Mouse (Mus musculus) kidney, embryonic 16.5 days (tissue): Measurements from ENCODE around the gene Hdac11. TPM values are rescaled to one million over a fixed set of nuclear protein-coding genes. Genes with fewer than 3 reads are reported as not detected.

ENCODE experiments used
- ATAC-seq: fragments of 200-750 bp; cut with Nextera tagmentation; 2 replicates; pipeline ENCODE4 v1.8.0; 2017; ENCODE audit warnings: moderate TSS enrichment; ENCODE audit not compliant: low FRiP score, low TSS enrichment
- H3K27ac ChIP-seq: fragments of 300-500 bp; sonication (generic); 2 replicates; pipeline ENCODE4 v1.5.1; 2014; ENCODE audit warnings: low read length
- H3K27me3 ChIP-seq: fragments of 300-500 bp; sonication (generic); 2 replicates; pipeline ENCODE4 v1.6.1; 2014; ENCODE audit warnings: low read length, control low read depth, mixed read lengths; ENCODE audit not compliant: insufficient read depth
- H3K36me3 ChIP-seq: fragments of 300-500 bp; sonication (generic); 2 replicates; pipeline ENCODE4 v1.6.1; 2014; ENCODE audit warnings: low read length, control low read depth, mixed read lengths; ENCODE audit not compliant: insufficient read depth
- H3K4me1 ChIP-seq: fragments of 300-500 bp; sonication (generic); 2 replicates; pipeline ENCODE4 v1.6.1; 2014; ENCODE audit warnings: low read length, control low read depth, mixed read lengths; ENCODE audit not compliant: insufficient read depth
- H3K4me2 ChIP-seq: fragments of 300-500 bp; sonication (generic); replicated peaks from 2 replicates; pipeline ENCODE4 v1.6.1; 2014; ENCODE audit warnings: low read depth, low read length
- H3K4me3 ChIP-seq: fragments of 300-500 bp; sonication (generic); 2 replicates; pipeline ENCODE4 v1.5.1; 2014; ENCODE audit warnings: mild to moderate bottlenecking, low read length
- H3K9ac ChIP-seq: fragments of 300-500 bp; sonication (generic); replicated peaks from 2 replicates; pipeline ENCODE4 v1.6.1; 2014; ENCODE audit warnings: low read length
- H3K9me3 ChIP-seq: fragments of 300-500 bp; sonication (generic); 2 replicates; pipeline ENCODE4 v1.6.1; 2016; ENCODE audit warnings: low read length, control low read depth
- WGBS: fragments of 180-500 bp; shearing (Covaris S2); extraction: QIAGEN DNeasy Blood & Tissue Kit; methylation state at CpG from one replicate; pipeline ENCODE4 v1.1.7; 2014; 5-methylcytosine and 5-hydroxymethylcytosine counted together
- polyA plus RNA-seq: library from polyadenylated mRNA; unstranded; fragments of >200 nt; fragmentation: Nextera tagmentation; extraction: Ambion mirVana; gene quantifications from 2 replicates; pipeline ENCODE4 v1.2.1, GENCODE M21; 2015

Hdac11 gene
- polyA plus RNA-seq, 1 experiment from 2014 or later, result 15.7 TPM

DNA sequence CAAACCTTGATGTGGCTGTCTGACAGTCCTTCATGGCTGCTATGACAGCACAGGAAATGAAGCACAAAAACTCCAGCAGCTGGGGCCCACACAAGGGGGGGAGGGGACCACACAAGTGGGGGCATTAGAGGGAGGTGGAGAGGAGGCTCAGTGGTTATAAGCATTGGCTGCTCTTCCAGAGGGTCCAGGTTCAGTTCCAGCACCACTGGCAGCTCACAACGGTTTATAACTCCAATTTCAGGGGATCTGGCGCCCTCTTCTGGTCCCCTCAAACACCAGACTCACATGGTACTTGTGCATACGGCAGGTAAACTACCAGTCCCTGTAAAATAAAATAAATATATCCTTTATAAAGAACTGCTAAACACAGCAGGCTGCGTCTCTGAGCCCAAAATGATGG is 27.5 kb upstream of the Hdac11 start:
- Histone ChIP-seq H3K27me3 (peaks cover 3% of the 10 kb centered on the region; the same call in 1 of the 2 replicates), H3K36me3 (no peaks in the 10 kb centered on the region), H3K4me1 (0 out of 2 replicates have a peak, but pooled peaks cover 3% of the 10 kb centered on the region), H3K9me3 (peaks cover 3% of the 10 kb centered on the region; the same call in 1 of the 2 replicates), H3K4me3 (no peak overlapping the region), H3K27ac (no peak overlapping the region), H3K4me2 (no peak overlapping the region), H3K9ac (no peak overlapping the region)
- no peak for ATAC-seq
- 61% methylated on average over 4 of the region's 4 CpGs for WGBS

DNA sequence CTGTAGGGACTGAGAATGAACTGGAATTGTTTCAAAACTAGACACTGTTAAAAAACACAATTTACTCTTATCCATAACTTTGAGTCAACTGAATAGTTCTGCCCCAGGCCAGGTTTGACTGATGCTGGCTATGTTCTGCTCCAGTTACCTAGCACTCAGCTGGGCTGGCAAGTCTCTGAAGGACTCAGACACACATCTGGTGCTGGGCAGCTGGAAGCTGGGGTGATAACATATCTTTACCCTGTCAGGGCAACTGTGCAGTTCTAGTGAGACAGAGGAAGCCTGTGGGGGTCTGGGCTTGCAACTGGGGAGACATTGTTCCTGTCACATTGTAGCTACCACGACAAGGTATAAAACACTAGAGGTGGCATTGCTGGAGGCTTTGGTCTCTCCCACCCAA is 25.6 kb upstream of the Hdac11 start:
- Histone ChIP-seq H3K9ac (no peak overlapping the region), H3K27ac (no peak overlapping the region), H3K4me2 (no peak overlapping the region), H3K4me3 (no peak overlapping the region), H3K4me1 (no peaks in the 10 kb centered on the region), H3K36me3 (no peaks in the 10 kb centered on the region), H3K27me3 (peaks cover 3% of the 10 kb centered on the region; the same call in 1 of the 2 replicates), H3K9me3 (peaks cover 3% of the 10 kb centered on the region; the same call in 1 of the 2 replicates)
- no peak for ATAC-seq
- WGBS, result 65% methylated on average over 1 of the region's 1 CpGs

DNA sequence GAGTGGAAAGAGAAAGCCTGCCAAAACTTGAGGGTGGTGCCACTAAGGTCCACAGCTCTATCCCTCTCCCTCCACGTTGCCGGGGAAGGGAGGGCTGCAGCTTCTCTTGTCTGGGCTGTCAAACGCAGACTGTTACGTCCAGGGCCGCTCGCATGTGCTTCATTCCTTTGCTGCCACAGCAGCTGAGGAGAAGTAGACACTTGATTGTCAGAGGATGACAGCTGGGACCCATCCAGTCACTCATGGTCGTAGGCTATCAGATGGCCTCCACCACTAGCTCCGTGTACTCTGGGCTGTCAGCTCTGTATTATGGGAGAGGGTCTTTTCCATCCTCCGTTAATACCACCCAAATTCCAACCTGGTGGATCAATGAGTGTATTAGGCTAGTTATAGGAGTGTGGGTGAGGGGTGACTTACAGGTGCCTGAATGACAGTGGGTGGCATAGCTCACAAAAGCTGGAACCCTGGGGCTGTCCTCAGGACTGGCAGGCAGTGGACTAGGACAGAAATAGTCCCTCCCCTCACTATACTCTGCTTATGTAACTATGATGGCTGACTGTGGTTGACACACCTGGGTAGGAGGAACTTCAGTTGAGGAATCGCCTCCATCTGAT is 19.0 kb upstream of the Hdac11 start:
- Histone ChIP-seq H3K4me3 (no peak overlapping the region), H3K27ac (no peak overlapping the region), H3K9me3 (no peaks in the 10 kb centered on the region), H3K27me3 (no peaks in the 10 kb centered on the region; the same call in 1 of the 2 replicates), H3K4me2 (no peak overlapping the region), H3K4me1 (no peaks in the 10 kb centered on the region), H3K9ac (no peak overlapping the region), H3K36me3 (no peaks in the 10 kb centered on the region)
- 63% methylated on average over 10 of the region's 10 CpGs for WGBS
- no peak for ATAC-seq

DNA sequence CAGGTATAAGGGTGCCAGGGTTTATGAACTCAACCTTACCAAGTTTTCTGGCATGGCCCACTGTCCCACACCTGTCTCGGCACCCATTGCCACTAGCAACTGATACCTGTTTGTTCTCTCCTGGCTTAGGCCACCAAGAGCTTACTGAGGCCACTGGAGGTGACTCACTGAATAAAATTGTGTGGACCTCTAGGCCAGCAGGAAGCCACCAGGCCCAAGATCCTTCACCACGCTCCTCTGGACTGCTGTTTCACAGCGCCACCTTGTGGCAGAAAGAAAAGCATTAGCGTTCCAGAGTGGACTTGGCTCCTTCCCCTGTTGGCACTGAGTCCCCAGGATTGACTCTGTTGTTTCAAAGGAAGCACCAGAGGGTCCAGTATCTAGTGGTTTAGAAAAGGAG is 16.6 kb upstream of the Hdac11 start:
- H3K4me1 ChIP-seq, result peaks cover 6% of the 10 kb centered on the region; the same call in 1 of the 2 replicates
- WGBS, result 25% methylated on average over 4 of the region's 4 CpGs
- no peak overlapping the region for H3K4me2 ChIP-seq
- H3K27ac ChIP-seq, result no peak overlapping the region
- no peak overlapping the region for H3K9ac ChIP-seq
- H3K9me3 ChIP-seq, result no peaks in the 10 kb centered on the region
- peak; percentile 73; the same call in 1 of the 2 replicates for ATAC-seq
- H3K36me3 ChIP-seq, result no peaks in the 10 kb centered on the region
- no peak overlapping the region for H3K4me3 ChIP-seq
- no peaks in the 10 kb centered on the region; the same call in 1 of the 2 replicates for H3K27me3 ChIP-seq

DNA sequence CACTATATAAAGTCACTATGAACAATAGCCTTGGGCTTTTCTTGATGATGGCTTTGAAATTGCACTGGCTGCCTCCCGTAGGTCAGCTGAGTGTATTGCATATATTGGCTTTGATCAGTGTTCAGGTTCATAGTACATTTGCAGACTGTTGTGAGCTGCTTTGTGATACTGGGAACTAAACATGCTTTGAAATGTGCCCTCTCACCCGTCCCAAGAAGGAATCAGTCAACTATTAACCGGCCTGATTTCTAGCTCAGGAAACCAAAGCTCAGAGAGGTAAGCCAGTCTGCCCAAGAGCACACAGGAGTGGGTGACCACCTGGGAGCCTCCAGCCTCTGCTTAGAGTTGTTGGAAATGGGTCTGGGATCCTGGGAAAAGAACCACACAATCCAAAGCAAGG is 11.4 kb upstream of the Hdac11 start:
- H3K36me3 ChIP-seq, result no peaks in the 10 kb centered on the region
- no peak overlapping the region for H3K4me3 ChIP-seq
- 0 out of 2 replicates have a peak overlapping the region, but pooled peaks have one; percentile 28 for H3K27ac ChIP-seq
- peaks cover 23% of the 10 kb centered on the region; the same call in 1 of the 2 replicates for H3K4me1 ChIP-seq
- no peak overlapping the region for H3K4me2 ChIP-seq
- H3K9ac ChIP-seq, result no peak overlapping the region
- no peaks in the 10 kb centered on the region for H3K9me3 ChIP-seq
- peak; percentile 49; the same call in 1 of the 2 replicates for ATAC-seq
- WGBS, result 59% methylated on average over 3 of the region's 3 CpGs
- H3K27me3 ChIP-seq, result no peaks in the 10 kb centered on the region

DNA sequence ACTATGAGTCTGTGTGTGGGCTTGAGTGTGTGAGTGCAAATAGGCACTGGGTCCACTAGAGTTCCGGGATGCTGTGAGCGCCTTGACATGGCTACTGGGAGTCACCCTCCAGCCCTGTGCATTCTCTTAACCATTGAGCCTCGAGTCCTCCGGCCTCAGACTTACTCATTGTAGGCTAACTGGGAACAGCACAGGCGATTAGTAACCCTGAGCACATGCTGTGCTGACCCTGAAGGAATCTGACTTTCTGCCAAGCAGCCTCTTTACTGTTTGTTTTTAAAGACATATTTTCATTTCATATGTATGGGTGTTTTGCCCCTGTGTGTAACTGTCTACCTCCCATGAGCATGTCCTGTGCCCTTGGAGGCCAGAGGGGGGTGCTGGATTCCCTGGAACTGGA is 10.9 kb upstream of the Hdac11 start:
- 0 out of 2 replicates have a peak, but pooled peaks have one; percentile 19 for ATAC-seq
- 0 out of 2 replicates have a peak overlapping the region, but pooled peaks have one; percentile 28 for H3K27ac ChIP-seq
- H3K4me1 ChIP-seq, result peaks cover 23% of the 10 kb centered on the region; the same call in 1 of the 2 replicates
- H3K36me3 ChIP-seq, result no peaks in the 10 kb centered on the region
- no peaks in the 10 kb centered on the region for H3K9me3 ChIP-seq
- H3K4me3 ChIP-seq, result no peak overlapping the region
- WGBS, result 72% methylated on average over 5 of the region's 5 CpGs
- no peaks in the 10 kb centered on the region for H3K27me3 ChIP-seq
- H3K9ac ChIP-seq, result no peak overlapping the region
- H3K4me2 ChIP-seq, result no peak overlapping the region

DNA sequence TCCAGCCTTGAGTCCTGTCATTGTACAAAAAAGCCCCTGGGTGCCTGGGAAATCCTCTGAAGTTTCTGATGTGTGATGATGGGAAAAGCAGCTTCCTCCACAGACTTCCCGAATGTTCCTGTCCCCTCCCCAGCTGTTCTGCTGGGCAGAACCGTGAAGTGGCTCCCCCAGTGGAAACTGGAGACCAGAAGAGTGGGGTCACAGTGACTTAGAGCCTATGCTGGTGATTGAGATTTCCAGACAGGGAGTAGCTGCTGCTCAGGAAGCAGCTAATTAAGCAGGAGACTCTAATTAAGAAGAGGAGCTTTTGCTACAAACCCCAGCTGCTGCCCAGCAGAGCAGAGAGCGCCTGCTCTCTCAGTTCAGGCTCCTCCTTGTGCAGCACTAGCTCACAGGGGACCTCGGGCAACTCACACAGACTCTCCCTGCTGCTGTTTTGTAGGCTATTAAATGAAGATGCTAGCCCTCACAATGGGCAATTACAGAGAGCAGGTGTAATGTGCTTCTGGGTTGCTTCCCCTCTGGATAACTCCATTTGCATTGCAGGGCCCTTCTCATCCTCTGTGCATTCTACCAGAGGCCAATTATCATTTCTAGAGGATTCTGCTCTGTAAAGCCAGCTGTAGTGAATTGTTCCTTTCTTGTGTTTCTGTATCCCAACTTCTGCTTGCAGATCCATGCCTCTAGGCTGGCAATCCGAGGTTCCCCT is 9.9 kb upstream of the Hdac11 start:
- Histone ChIP-seq H3K4me3 (no peak overlapping the region), H3K36me3 (no peaks in the 10 kb centered on the region), H3K4me1 (peaks cover 23% of the 10 kb centered on the region; the same call in 1 of the 2 replicates), H3K4me2 (no peak overlapping the region), H3K27me3 (no peaks in the 10 kb centered on the region), H3K9ac (no peak overlapping the region), H3K27ac (peak overlapping the region; percentile 59), H3K9me3 (no peaks in the 10 kb centered on the region)
- ATAC-seq, result peak; percentile 66
- 13% methylated on average over 5 of the region's 5 CpGs for WGBS

DNA sequence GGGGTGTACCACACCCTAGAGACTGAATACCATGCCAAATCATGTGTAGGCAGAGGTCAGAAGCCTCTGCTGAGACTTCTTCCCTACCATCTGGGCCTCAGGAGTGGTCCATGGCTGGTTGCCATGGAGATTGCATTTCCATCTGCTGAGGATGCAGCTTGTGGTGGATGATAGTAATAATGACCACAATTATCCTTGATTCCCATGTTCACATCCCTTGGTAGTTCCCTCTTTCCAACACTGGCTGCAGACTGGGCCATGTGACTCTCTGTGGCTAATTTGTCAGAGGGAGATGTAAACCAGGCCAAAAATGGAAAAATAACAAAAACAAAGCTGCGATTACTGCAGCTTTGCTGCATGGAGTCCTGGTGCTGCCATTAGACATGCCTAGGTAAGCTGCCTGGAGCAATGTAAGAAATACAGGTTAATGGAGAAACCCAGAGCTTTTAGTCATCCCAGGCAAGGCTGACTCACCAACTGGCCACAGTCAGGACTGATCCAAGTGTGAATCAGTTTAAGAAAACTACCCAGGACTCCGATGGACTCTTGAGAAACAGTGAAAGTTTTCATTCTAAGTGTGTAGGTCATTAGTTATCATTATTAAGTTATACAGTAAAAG is 9.2 kb upstream of the Hdac11 start:
- ATAC-seq, result no peak

DNA sequence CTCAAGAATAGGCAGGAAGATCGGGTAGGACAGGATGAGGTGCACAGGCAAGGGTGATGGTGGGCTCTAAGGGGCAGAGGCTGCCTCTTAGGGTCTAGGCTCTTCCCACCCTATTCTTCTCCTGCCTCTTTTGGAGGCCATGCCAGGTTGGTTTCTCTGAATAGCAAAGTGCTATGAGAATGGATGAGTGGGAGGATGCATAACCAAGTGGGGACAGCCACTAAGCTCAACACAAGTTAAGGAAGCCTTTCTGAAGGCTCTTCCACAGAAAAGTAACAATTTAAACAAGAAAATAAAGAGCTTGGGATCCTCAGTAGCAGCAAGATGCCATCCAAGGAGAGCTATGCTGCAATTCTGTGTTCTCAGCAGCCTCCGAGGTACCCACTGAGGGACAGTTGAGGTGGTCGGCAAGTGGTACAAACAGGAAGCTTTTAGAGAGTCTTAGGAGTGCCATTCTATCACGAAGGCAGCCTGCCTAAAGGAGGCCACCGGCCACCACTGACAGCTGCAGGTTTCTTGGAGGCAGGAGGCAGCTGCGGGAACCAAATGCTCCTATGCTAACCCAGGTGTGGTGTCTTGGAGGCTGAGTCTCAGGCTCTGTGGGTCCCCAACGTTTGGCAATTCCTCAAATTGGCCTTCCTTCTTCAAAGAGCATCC is 3.4 kb upstream of the Hdac11 start:
- no peak for ATAC-seq
- no peaks in the 10 kb centered on the region for H3K27me3 ChIP-seq
- H3K27ac ChIP-seq, result 0 out of 2 replicates have a peak overlapping the region, but pooled peaks have one; percentile 8
- no peaks in the 10 kb centered on the region for H3K9me3 ChIP-seq
- H3K36me3 ChIP-seq, result no peaks in the 10 kb centered on the region
- no peak overlapping the region for H3K9ac ChIP-seq
- no peak overlapping the region for H3K4me2 ChIP-seq
- peaks cover 24% of the 10 kb centered on the region; the same call in 1 of the 2 replicates for H3K4me1 ChIP-seq
- 41% methylated on average over 7 of the region's 7 CpGs for WGBS
- H3K4me3 ChIP-seq, result no peak overlapping the region

More for the DNA sequence above, 9.2 kb upstream of the Hdac11 start:
- no peaks in the 10 kb centered on the region for H3K36me3 ChIP-seq
- no peaks in the 10 kb centered on the region for H3K27me3 ChIP-seq
- WGBS, result 77% methylated on average over 2 of the region's 2 CpGs
- H3K27ac ChIP-seq, result peak overlapping the region; percentile 59
- no peak overlapping the region for H3K4me2 ChIP-seq
- H3K9ac ChIP-seq, result no peak overlapping the region
- H3K4me1 ChIP-seq, result peaks cover 23% of the 10 kb centered on the region; the same call in 1 of the 2 replicates
- H3K4me3 ChIP-seq, result no peak overlapping the region
- no peaks in the 10 kb centered on the region for H3K9me3 ChIP-seq
